Mouse (Mus musculus): ENCODE measurements at regions not wholly inside any gene's neighbourhood (a gene's known extent, or its start where the extent isn't known, plus 50 kb on each side); places are given as distances from the start of the nearest gene placed in this dataset.

GRCm38 (mm10) chr5:64704144-64704543 lies 99.0 kb upstream of the Klf3 start:
- peak; percentile 42 for DNase-seq (ENCODE audit: low spot score)
- H3K36me3 ChIP-seq (ENCODE audit: control insufficient read depth, insufficient read depth, low read length): no peaks in the 10 kb centered on the region
- no peaks in the 10 kb centered on the region for H3K9me3 ChIP-seq (ENCODE audit: control insufficient read depth, low read length)
- peaks cover 3% of the 10 kb centered on the region; the same call in 1 of the 2 replicates for H3K4me1 ChIP-seq (replicated peaks; ENCODE audit: control insufficient read depth, insufficient read depth, low read length)
- 83% methylated on average over 7 of the region's 7 CpGs for WGBS
- no peaks in the 10 kb centered on the region for H3K27me3 ChIP-seq (ENCODE audit: control insufficient read depth, insufficient read depth, low read length)
- no peak overlapping the region for H3K27ac ChIP-seq (ENCODE audit: low read depth, low read length)
- H3K4me2 ChIP-seq (ENCODE audit: low read depth, low read length, severe bottlenecking): no peak overlapping the region
- no peak for ATAC-seq (replicated peaks; ENCODE audit: low FRiP score)
- H3K4me3 ChIP-seq (ENCODE audit: low read depth, low read length): no peak overlapping the region
- no peak overlapping the region for H3K9ac ChIP-seq (ENCODE audit: low read length)

- peak; percentile 42 for DNase-seq (ENCODE audit: low spot score)
- Histone ChIP-seq H3K4me2 (ENCODE audit: low read depth, low read length, severe bottlenecking) (no peak overlapping the region), H3K27me3 (ENCODE audit: control insufficient read depth, insufficient read depth, low read length) (no peaks in the 10 kb centered on the region), H3K4me3 (ENCODE audit: low read depth, low read length) (no peak overlapping the region), H3K36me3 (ENCODE audit: control insufficient read depth, insufficient read depth, low read length) (no peaks in the 10 kb centered on the region), H3K4me1 (replicated peaks; ENCODE audit: control insufficient read depth, insufficient read depth, low read length) (peaks cover 3% of the 10 kb centered on the region; the same call in 1 of the 2 replicates), H3K27ac (ENCODE audit: low read depth, low read length) (no peak overlapping the region), H3K9me3 (ENCODE audit: control insufficient read depth, low read length) (no peaks in the 10 kb centered on the region), H3K9ac (ENCODE audit: low read length) (no peak overlapping the region)
- 89% methylated on average over 3 of the region's 3 CpGs for WGBS
- no peak for ATAC-seq (replicated peaks; ENCODE audit: low FRiP score)
These were observed 96.6 kb upstream of the Klf3 start for GRCm38 (mm10) chr5:64706586-64706985.

GRCm38 (mm10) chr5:64709146-64709545 lies 94.0 kb upstream of the Klf3 start:
- WGBS: 23% methylated on average over 4 of the region's 4 CpGs
- Histone ChIP-seq H3K4me2 (ENCODE audit: low read depth, low read length, severe bottlenecking) (no peak overlapping the region), H3K36me3 (ENCODE audit: control insufficient read depth, insufficient read depth, low read length) (no peaks in the 10 kb centered on the region), H3K27ac (ENCODE audit: low read depth, low read length) (no peak overlapping the region), H3K27me3 (ENCODE audit: control insufficient read depth, insufficient read depth, low read length) (no peaks in the 10 kb centered on the region), H3K9me3 (ENCODE audit: control insufficient read depth, low read length) (no peaks in the 10 kb centered on the region), H3K4me1 (replicated peaks; ENCODE audit: control insufficient read depth, insufficient read depth, low read length) (0 out of 2 replicates have a peak, but pooled peaks cover 1% of the 10 kb centered on the region), H3K4me3 (ENCODE audit: low read depth, low read length) (no peak overlapping the region), H3K9ac (ENCODE audit: low read length) (no peak overlapping the region)
- DNase-seq (ENCODE audit: low spot score): peak; percentile 46
- ATAC-seq (replicated peaks; ENCODE audit: low FRiP score): 0 out of 2 replicates have a peak, but pooled peaks have one; percentile 53

GRCm38 (mm10) chr5:64710236-64710635 lies 93.0 kb upstream of the Klf3 start:
- DNase-seq (ENCODE audit: low spot score): peak; percentile 21
- Histone ChIP-seq H3K9ac (ENCODE audit: low read length) (no peak overlapping the region), H3K4me2 (ENCODE audit: low read depth, low read length, severe bottlenecking) (no peak overlapping the region), H3K27me3 (ENCODE audit: control insufficient read depth, insufficient read depth, low read length) (no peaks in the 10 kb centered on the region), H3K9me3 (ENCODE audit: control insufficient read depth, low read length) (no peaks in the 10 kb centered on the region), H3K4me3 (ENCODE audit: low read depth, low read length) (no peak overlapping the region), H3K4me1 (replicated peaks; ENCODE audit: control insufficient read depth, insufficient read depth, low read length) (0 out of 2 replicates have a peak, but pooled peaks cover 3% of the 10 kb centered on the region), H3K27ac (ENCODE audit: low read depth, low read length) (no peak overlapping the region), H3K36me3 (ENCODE audit: control insufficient read depth, insufficient read depth, low read length) (no peaks in the 10 kb centered on the region)
- no peak for ATAC-seq (replicated peaks; ENCODE audit: low FRiP score)
- 83% methylated on average over 3 of the region's 3 CpGs for whole genome bisulfite sequencing

GRCm38 (mm10) chr5:64710968-64711367 lies 92.2 kb upstream of the Klf3 start:
- ATAC-seq (replicated peaks; ENCODE audit: low FRiP score) (no peak), DNase-seq (ENCODE audit: low spot score) (no peak)
- Histone ChIP-seq H3K27ac (ENCODE audit: low read depth, low read length) (no peak overlapping the region), H3K27me3 (ENCODE audit: control insufficient read depth, insufficient read depth, low read length) (no peaks in the 10 kb centered on the region), H3K9ac (ENCODE audit: low read length) (no peak overlapping the region), H3K9me3 (ENCODE audit: control insufficient read depth, low read length) (no peaks in the 10 kb centered on the region), H3K4me3 (ENCODE audit: low read depth, low read length) (no peak overlapping the region), H3K4me1 (replicated peaks; ENCODE audit: control insufficient read depth, insufficient read depth, low read length) (0 out of 2 replicates have a peak, but pooled peaks cover 3% of the 10 kb centered on the region), H3K4me2 (ENCODE audit: low read depth, low read length, severe bottlenecking) (no peak overlapping the region), H3K36me3 (ENCODE audit: control insufficient read depth, insufficient read depth, low read length) (no peaks in the 10 kb centered on the region)
- WGBS: 97% methylated on average over 4 of the region's 4 CpGs

GRCm38 (mm10) chr5:64714221-64714653 lies 89.0 kb upstream of the Klf3 start:
- no peaks in the 10 kb centered on the region for H3K27me3 ChIP-seq (ENCODE audit: control insufficient read depth, insufficient read depth, low read length)
- 32% methylated on average over 10 of the region's 10 CpGs for WGBS
- H3K27ac ChIP-seq (ENCODE audit: low read depth, low read length): no peak overlapping the region; the same call in 1 of the 2 replicates
- ATAC-seq (replicated peaks; ENCODE audit: low FRiP score) (peak; percentile 72), DNase-seq (ENCODE audit: low spot score) (peak; percentile 54)
- H3K36me3 ChIP-seq (ENCODE audit: control insufficient read depth, insufficient read depth, low read length): no peaks in the 10 kb centered on the region
- no peaks in the 10 kb centered on the region for H3K9me3 ChIP-seq (ENCODE audit: control insufficient read depth, low read length)
- H3K4me1 ChIP-seq (replicated peaks; ENCODE audit: control insufficient read depth, insufficient read depth, low read length): 0 out of 2 replicates have a peak, but pooled peaks cover 1% of the 10 kb centered on the region
- H3K9ac ChIP-seq (ENCODE audit: low read length): no peak overlapping the region
- H3K4me3 ChIP-seq (ENCODE audit: low read depth, low read length): no peak overlapping the region
- no peak overlapping the region for H3K4me2 ChIP-seq (ENCODE audit: low read depth, low read length, severe bottlenecking)

- ATAC-seq (replicated peaks; ENCODE audit: low FRiP score): peak; percentile 87
- H3K4me1 ChIP-seq (replicated peaks; ENCODE audit: control insufficient read depth, insufficient read depth, low read length): 0 out of 2 replicates have a peak, but pooled peaks cover 1% of the 10 kb centered on the region
- no peak overlapping the region for H3K4me2 ChIP-seq (ENCODE audit: low read depth, low read length, severe bottlenecking)
- no peaks in the 10 kb centered on the region for H3K9me3 ChIP-seq (ENCODE audit: control insufficient read depth, low read length)
- 65% methylated on average over 7 of the region's 7 CpGs for WGBS
- no peaks in the 10 kb centered on the region for H3K27me3 ChIP-seq (ENCODE audit: control insufficient read depth, insufficient read depth, low read length)
- no peaks in the 10 kb centered on the region for H3K36me3 ChIP-seq (ENCODE audit: control insufficient read depth, insufficient read depth, low read length)
- no peak overlapping the region for H3K4me3 ChIP-seq (ENCODE audit: low read depth, low read length)
- peak; percentile 68 for DNase-seq (ENCODE audit: low spot score)
- no peak overlapping the region for H3K9ac ChIP-seq (ENCODE audit: low read length)
- no peak overlapping the region for H3K27ac ChIP-seq (ENCODE audit: low read depth, low read length)
These were observed 88.5 kb upstream of the Klf3 start for GRCm38 (mm10) chr5:64714710-64715109.

- ATAC-seq (replicated peaks; ENCODE audit: low FRiP score) (no peak), DNase-seq (ENCODE audit: low spot score) (peak; percentile 9)
- Histone ChIP-seq H3K4me2 (ENCODE audit: low read depth, low read length, severe bottlenecking) (no peak overlapping the region), H3K36me3 (ENCODE audit: control insufficient read depth, insufficient read depth, low read length) (no peaks in the 10 kb centered on the region), H3K4me1 (replicated peaks; ENCODE audit: control insufficient read depth, insufficient read depth, low read length) (0 out of 2 replicates have a peak, but pooled peaks cover 1% of the 10 kb centered on the region), H3K27me3 (ENCODE audit: control insufficient read depth, insufficient read depth, low read length) (no peaks in the 10 kb centered on the region), H3K27ac (ENCODE audit: low read depth, low read length) (no peak overlapping the region), H3K9ac (ENCODE audit: low read length) (no peak overlapping the region), H3K9me3 (ENCODE audit: control insufficient read depth, low read length) (no peaks in the 10 kb centered on the region), H3K4me3 (ENCODE audit: low read depth, low read length) (no peak overlapping the region)
- WGBS: 92% methylated on average over 4 of the region's 4 CpGs
These were observed 86.6 kb upstream of the Klf3 start for GRCm38 (mm10) chr5:64716551-64716950.

- Histone ChIP-seq H3K27ac (ENCODE audit: low read depth, low read length) (no peak overlapping the region), H3K27me3 (ENCODE audit: control insufficient read depth, insufficient read depth, low read length) (no peaks in the 10 kb centered on the region), H3K9ac (ENCODE audit: low read length) (no peak overlapping the region), H3K9me3 (ENCODE audit: control insufficient read depth, low read length) (no peaks in the 10 kb centered on the region), H3K4me3 (ENCODE audit: low read depth, low read length) (no peak overlapping the region), H3K4me1 (replicated peaks; ENCODE audit: control insufficient read depth, insufficient read depth, low read length) (no peaks in the 10 kb centered on the region), H3K36me3 (ENCODE audit: control insufficient read depth, insufficient read depth, low read length) (no peaks in the 10 kb centered on the region), H3K4me2 (ENCODE audit: low read depth, low read length, severe bottlenecking) (no peak overlapping the region)
- DNase-seq (ENCODE audit: low spot score) (no peak), ATAC-seq (replicated peaks; ENCODE audit: low FRiP score) (no peak)
These were observed 81.0 kb upstream of the Klf3 start for GRCm38 (mm10) chr5:64722211-64722610.

Data from forebrain, embryonic 11.5 days (tissue).